Mouse (Mus musculus) bone marrow macrophage, adult 2 months (primary cell): Measurements from ENCODE around the gene Tmem132c.

ENCODE experiments used
- CTCF ChIP-seq: IDR thresholded peaks from 2 replicates; pipeline ENCODE4 v1.5.1; 2012; ENCODE audit warnings: low read depth, mild to moderate bottlenecking, low read length, moderate library complexity
- POLR2A ChIP-seq: IDR thresholded peaks from 2 replicates; pipeline ENCODE4 v1.6.1; 2012; ENCODE audit warnings: mild to moderate bottlenecking, low read depth, low read length, borderline replicate concordance

GRCm38 (mm10) chr5:127336908-127337265 lies 95.3 kb downstream of the Tmem132c start:
- TF ChIP-seq POLR2A (no peak), CTCF (no peak)
